Mouse (Mus musculus) testis, adult 2 months (tissue): Measurements from ENCODE around the gene Chpf.

Experiments
- CTCF ChIP-seq: fragments of 200-500 bp; IDR thresholded peaks from 2 replicates; pipeline ENCODE4 v1.5.1; 2012; ENCODE audit warnings: low read depth, mild to moderate bottlenecking, inconsistent platforms, low read length, moderate library complexity; ENCODE audit not compliant: control insufficient read depth, insufficient read depth, insufficient replicate concordance
- POLR2A ChIP-seq: fragments of 200-500 bp; IDR thresholded peaks from 2 replicates; pipeline ENCODE4 v1.6.1; 2012; ENCODE audit warnings: low read depth, mild to moderate bottlenecking, inconsistent platforms, low read length, moderate library complexity; ENCODE audit not compliant: control insufficient read depth

DNA sequence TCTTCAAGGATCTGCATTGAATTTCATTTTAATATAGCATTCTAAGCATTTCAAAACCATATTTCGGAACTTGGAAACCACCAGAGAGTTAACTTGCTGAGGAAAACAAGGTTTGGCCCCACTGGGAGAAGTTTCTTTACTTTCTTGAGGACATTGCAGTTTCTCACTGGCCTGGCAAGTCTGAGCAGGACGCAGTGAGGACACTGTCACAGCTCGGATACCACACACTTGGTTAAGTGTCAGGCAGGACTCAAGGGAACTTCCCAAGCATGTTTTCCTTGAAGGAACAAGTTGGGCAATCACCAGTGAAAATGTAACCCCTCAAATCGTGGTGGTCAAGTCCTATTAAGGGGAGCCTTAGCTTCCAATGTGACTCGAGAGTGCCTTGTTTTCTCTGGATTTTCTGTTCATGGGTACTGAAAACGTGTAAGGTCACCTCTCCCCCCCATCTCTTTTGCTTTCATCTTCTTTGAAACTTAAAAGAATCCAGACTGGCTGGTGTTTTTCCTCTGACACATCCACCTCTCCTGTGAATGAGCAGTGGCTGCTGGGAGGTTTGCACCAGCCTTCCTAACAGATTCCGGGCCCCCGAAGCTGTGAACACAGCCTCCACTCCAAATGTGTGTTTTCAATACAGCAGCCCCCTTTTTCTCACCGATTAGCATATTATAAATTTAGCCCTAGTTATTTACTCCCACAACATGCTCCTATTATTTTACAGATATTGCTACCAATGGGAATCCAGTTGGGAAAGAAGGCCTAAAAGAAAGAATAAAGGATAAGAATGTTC, 25.3 kb upstream of the Chpf start:
- TF ChIP-seq POLR2A, result no peak
- TF ChIP-seq CTCF, result no peak
